Mouse (Mus musculus) erythroblast, embryonic 14.5 days (primary cell): ENCODE measurements at regions not wholly inside any gene's neighbourhood (a gene's known extent, or its start where the extent isn't known, plus 50 kb on each side); places are given as distances from the start of the nearest gene placed in this dataset.

ENCODE experiments used
- GATA1 ChIP-seq: IDR thresholded peaks from 2 replicates; pipeline ENCODE4 v1.6.1; 2012; ENCODE audit warnings: low read length, inconsistent platforms, mixed read lengths
- TAL1 ChIP-seq: IDR thresholded peaks from 3 replicates; pipeline ENCODE4 v1.6.1; 2012; ENCODE audit warnings: low read length, inconsistent platforms, mixed read lengths

- TF ChIP-seq GATA1, result no peak
- TF ChIP-seq TAL1, result no peak
Measured at GRCm38 (mm10) chr4:152963001-152963400, 485.3 kb upstream of the Kcnab2 start.
